Mouse (Mus musculus) small intestine, adult 2 months (tissue): ENCODE measurements around the gene Anks3.

ENCODE experiments used
- CTCF ChIP-seq: fragments of 200-500 bp; IDR thresholded peaks from 2 replicates; pipeline ENCODE4 v1.5.1; 2012; ENCODE audit warnings: low read depth, mild to moderate bottlenecking, control low read depth, inconsistent platforms, low read length, moderate library complexity, mixed read lengths; ENCODE audit not compliant: insufficient replicate concordance, insufficient read length; ENCODE audit errors: extremely low read depth
- POLR2A ChIP-seq: fragments of 200-500 bp; IDR thresholded peaks from 2 replicates; pipeline ENCODE4 v1.6.1; 2012; ENCODE audit warnings: low read depth, mild to moderate bottlenecking, control low read depth, inconsistent platforms, low read length, moderate library complexity

DNA sequence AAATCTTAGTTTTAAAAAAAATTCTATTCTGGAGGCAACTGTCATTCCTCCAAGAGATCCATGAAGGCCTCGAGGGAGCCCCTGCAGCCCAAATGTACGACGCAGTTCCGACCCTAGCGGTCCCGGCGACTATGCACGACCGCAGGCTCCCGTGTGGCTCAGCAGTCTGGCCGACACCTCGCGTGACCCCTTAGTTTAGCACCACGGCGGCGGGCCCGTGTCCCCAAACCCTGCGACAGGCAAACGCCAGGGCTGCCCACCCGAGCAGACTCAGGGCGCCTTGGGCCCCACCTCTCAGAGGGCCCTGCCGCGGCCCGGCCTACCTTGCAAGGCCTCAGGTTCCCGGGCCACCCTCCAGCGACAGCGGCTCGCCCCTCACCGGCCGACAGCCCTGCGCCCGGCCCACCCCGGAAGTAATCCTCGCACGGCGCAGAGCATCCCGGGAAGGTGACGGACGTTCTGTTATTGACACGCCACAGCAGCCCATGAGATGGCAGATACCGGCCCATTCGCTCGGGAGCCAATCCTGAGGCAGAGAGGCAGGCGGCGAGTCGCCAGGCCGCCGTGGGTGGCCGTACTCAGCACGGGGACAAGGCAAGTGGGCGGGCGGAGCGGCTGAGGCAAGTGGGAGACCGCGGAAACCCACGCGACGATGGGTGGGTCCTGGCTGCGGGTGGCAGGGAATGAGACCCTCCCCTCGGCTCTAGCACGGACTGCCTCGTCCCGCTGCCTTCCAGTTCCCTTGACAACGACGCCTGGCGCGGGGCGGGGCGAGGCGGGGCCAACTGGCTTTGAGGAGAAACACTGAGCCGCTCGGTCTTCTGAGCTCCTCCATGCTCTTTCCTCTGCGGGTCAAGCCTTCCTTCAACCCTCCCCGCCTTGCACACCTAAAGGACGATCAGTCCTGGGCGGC, at the start of gene Anks3:
- TF ChIP-seq CTCF (no peak), POLR2A (peak; percentile 28; the same call in 1 of the 2 replicates)
